Mouse (Mus musculus): ENCODE results near the gene Pfas.
"Not testable (repeated sequence)": the region's sequence is repeated elsewhere in the genome, so short reads cannot be mapped to it uniquely, and the experiment has no call there.

The Pfas gene

DNA sequence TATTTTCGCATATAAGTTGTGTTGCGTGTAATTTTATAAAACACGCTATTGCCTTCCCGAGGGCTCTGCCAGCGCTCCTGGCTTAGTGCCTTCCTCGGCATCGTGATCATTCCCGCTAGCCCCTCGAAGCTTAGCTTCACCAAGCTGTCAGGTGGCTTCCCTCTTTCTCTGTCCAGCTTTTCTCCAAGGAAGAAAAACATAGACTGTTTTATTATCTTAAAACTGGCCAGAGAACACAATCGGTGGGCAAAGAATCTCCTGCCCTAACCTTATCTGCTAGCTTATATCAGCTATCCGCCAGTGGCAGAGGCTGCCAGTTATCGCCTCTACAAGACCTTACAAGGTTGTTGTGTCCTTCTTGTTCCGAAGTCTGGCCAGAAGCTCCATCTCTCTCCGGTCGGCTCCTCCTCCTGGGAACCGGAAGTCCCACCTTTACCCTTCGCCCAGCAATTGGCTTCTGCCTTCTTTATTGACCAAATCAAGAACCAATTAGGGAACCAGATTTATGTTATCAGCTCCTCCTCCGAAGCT lies 3.9 kb upstream of the Pfas start:
- DNase-seq: peak; percentile 93

- DNase-seq: not testable (repeated sequence)
These were observed 3.2 kb upstream of the Pfas start for GRCm38 (mm10) chr11:69011445-69011844.

GRCm38 (mm10) chr11:69010400-69011323 lies 2.4 kb upstream of the Pfas start:
- DNase-seq: no peak

DNA sequence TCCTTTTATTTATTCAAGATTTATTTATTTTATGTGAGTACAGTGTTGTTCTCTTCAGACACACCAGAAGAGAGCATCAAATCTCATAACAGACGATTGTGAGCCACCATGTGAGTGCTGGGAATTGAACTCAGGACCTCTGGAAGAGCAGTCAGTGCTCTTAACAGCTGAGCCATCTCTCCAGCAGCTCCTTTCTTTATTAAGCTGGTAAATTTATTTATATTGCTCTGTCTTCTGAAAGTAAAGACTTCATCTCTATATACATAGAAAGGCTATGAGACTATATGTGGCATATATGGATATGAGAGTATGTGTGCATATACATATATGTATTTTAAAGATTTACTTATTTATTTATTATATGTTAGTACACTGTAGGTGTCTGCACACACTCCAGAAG lies 1.2 kb upstream of the Pfas start:
- DNase-seq: no peak

- DNase-seq: not testable (repeated sequence)
These were observed 1.7 kb downstream of the Pfas start for GRCm38 (mm10) chr11:69006575-69006974.

DNA sequence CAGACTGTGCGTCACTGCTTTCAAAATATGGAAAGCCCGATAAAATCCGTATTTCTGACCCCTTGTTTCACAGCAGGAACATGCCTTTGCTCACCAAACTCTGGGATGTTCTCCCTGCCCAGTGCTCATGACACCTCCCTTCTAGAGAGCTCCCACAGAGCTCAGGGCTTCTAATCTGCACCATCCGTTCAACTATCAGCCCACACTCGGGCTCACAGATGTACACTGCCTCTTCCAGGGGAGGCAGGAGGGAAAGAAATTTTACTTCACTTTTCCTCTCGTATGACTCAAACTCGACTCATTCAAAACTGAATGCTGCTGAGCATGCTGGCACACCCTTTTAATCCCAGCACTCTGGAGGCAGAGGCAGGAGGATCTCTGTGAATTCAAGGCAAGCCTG lies 3.1 kb downstream of the Pfas start:
- DNase-seq: no peak

- DNase-seq: peak; percentile 52
These were observed 4.7 kb downstream of the Pfas start for GRCm38 (mm10) chr11:69003592-69003991.

DNA sequence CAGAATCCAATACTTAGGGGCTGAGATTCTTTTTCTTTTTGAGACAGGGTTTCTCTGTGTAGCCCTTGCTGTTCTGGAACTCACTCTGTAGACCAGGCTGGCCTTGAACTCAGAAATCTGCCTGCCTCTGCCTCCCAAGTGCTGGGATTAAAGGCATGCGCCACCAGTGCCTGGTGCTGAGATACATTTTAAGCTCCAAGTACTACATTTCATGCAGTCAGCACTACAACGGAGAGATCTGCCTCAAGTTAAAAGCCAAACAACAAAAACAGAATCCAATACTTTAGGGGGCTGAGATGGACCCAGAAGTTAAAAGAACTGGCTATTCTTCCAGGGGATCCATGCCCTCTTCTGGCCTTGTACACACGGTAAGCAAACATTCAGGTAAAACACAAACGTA lies 5.5 kb downstream of the Pfas start:
- not testable (repeated sequence) for DNase-seq

DNA sequence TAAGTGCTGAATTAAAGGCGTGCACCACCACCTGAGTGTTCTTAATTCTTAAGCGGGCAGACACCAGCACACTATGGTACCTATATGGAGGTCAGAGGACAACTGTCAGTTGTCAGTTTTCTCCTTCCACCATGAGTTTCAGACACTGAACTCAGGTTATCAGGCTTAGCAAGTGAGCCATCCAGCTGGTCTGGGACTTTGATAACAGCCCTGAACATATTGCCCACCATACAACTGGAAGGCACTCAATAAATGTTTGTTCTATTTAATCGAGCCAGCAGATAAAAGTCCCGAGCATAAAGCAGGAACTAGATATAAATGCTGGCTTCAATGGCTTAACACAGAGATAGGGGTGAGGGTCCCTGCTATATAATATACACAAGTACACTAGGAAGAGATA lies 11.2 kb downstream of the Pfas start:
- DNase-seq: no peak

GRCm38 (mm10) chr11:68994377-68994776 lies 13.9 kb downstream of the Pfas start:
- DNase-seq: no peak

GRCm38 (mm10) chr11:68993122-68993521 lies 15.1 kb downstream of the Pfas start:
- DNase-seq: no peak

- DNase-seq: no peak
These were observed 19.9 kb downstream of the Pfas start for GRCm38 (mm10) chr11:68988341-68988740.

DNA sequence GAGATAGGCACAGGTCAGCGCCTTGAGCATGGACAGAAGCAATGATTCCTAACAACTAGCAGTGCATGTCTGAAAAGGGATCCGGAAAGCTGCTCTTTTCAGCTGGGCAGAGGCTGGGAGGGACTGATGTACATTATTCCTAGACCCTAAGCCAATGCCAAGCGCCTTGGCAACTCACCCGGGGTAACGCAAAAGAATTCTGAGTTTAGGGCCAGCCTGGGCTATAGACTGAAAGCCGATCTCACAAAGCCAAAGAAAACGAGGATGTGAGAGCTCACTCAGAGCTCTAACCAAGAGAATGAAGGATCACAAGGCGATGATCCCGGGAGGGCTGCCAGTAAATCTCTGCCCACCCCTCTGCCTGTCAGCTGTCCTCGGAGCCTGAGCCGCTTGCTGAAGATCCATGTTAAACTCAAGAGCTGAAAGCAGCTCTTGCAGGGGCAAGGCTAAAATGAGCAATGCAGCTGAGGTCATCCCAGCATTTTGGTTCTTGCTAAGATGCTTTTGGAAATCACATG lies 20.8 kb downstream of the Pfas start:
- DNase-seq: no peak

DNA sequence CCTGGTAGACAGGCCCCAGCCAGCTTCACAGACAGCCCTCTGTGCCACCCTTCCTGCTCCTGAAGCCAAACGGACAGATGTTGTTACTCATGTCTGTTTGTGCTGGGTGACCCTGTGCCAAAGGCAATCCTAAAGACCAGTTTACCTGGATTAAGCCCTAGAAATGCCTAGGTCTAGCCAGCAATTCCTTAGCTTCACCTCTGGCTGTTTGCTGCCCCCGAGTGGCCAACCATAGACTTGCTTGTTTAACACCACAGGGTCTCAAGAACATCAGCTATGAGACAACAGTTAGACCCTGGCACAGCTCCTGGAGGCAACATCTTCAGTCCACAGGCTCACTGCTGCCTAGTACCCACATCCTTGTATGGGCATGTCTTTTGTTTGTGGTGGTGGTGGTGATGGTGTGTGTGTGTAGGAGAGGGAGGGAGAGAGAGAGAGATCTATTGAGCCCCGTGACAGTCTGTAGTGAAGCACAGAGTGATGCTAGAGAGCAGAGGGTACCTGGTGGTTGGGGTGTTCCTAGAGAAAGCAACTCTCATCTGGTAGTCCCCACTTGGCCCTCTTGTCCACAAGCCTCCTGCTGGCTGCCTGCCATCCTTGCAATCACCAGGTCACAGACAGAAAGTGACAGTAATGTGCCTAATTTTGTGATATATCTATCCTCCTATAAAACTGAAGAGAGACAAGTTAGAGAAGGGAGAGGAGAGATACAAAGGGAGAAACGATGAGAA lies 25.5 kb downstream of the Pfas start:
- peak; percentile 91 for DNase-seq

- DNase-seq: no peak
These were observed 27.3 kb downstream of the Pfas start for GRCm38 (mm10) chr11:68980919-68981318.

- DNase-seq: no peak
These were observed 28.9 kb downstream of the Pfas start for GRCm38 (mm10) chr11:68979320-68979733.

DNA sequence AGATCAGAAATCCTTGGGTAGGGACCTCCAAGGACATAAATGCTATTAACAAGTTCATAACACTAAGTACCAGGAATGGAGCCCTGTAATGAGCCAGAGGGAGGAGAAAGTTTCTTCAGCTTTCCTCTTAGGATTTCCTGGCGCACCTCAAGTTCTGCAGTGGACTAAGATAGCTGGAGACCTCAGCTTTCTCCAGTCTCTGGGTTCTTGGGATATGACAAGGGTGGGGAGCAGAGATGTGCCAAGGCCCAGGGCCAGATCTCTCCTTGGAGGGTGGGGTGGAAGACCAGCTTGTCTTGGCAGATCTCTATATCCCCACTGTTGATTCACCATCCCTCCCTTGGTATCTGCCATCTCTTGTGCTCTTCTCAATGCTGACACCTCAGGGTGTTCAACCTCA lies 32.7 kb downstream of the Pfas start:
- no peak for DNase-seq

DNA sequence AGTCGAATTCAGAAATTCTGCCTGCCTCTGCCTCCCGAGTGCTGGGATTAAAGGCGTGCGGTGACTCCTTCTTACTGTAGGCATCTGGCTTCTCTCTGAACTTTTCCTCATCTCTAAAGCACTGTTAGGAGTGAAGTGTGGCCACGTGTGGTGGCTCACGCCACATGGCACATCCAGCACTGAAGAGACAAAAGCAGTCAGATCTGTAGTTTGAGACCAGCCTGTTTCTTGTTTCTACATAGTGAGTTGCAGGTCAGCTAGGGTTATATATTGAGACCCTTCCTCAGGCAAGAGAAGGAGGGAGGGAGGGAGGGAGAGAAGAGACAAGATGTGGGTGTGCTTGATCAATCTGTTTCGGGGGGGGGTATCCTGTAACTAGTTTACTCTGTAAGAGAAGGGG lies 33.2 kb downstream of the Pfas start, which contains the start of gene Rangrf:
TSS of gene Rangrf (minus strand) at position 101 of the 400 bp plus-strand sequence.
- DNase-seq: no peak

- DNase-seq: no peak
These were observed 34.2 kb downstream of the Pfas start for GRCm38 (mm10) chr11:68974059-68974450.

GRCm38 (mm10) chr11:68973250-68974058 lies 34.8 kb downstream of the Pfas start:
- DNase-seq: peak; percentile 92

DNA sequence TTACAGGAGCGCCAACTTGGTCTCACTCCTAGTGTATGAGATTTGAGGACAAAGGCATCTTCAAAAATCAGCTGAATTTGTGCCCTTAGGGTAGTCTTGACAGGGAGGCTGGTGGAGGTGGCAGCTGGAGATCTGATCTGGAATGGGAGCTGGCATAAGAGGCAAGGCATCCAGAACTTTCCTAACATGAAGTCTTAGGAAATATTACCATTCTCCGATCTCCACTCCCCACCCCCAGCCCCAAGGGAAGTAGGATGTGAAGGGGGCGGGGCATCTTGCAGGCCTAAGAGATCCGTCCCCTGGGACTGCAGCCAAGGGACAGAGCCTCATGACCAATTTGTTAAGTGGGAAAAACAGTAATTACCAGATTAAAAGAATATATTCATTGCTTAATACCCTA lies 38.0 kb downstream of the Pfas start:
- DNase-seq: peak; percentile 82

- DNase-seq: no peak
These were observed 39.5 kb downstream of the Pfas start for GRCm38 (mm10) chr11:68968752-68969151.
